16 mouse cellular contexts compared by ENCODE assay signal in the genomic region with DNA sequence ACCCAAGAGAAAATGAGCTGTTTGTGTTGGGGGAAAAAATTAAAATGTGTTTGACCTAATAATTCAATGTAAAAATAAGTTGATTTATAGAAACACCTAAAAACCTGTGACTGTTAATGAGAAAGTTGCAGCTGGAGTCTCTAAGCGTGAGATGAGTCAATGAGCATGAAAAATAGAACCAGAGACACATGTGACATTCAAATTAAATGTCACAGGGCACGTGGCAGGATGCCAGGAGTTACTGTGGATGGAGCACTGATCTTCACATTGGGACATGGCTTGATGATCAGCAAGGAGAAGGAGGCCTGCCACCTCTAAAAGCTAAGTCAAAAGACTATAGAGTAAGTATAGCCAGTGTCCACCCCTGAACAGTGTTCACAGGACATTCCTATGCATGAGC.
DNase-seq lines count a peak whose midpoint lies in the region; TF ChIP-seq lines count a peak whose summit lies in the region.
"Had no signal": no experiment of that assay in that cellular context is flagged by ENCODE, and none has a peak within 500 bp of the region (broad histone marks: within the 10 kb centered on the region; RNA-seq: fewer than 3 reads in every experiment).

No protein-coding gene starts in this region.

- DNase-seq in gastrocnemius, adult 2 months, result peak; percentile 46
- no peak for DNase-seq in gastrocnemius, postnatal 25 days
- peak in 1 of 2 experiments; percentile 69 for DNase-seq in spleen, adult 2 months (ENCODE audit: low read depth in 1 of 2, low spot score in 2 of 2)
- no peak for DNase-seq in spleen, adult 18-20 months
- DNase-seq in adipocyte (ENCODE audit: low spot score), result peak; percentile 39
- no peak for DNase-seq in retina, postnatal 1 day
- no peak for DNase-seq in urinary bladder, postnatal 4 days (ENCODE audit: low spot score in 2 of 2)
- DNase-seq: cerebellum, adult 11-12 months; cerebellum, postnatal 36 days; forebrain, postnatal 0 days; heart, postnatal 10 days; thymus, postnatal 36 days had no signal

- H3K4me1 ChIP-seq in spleen, adult 2 months (ENCODE audit: control insufficient read depth, insufficient read depth, insufficient read length), result peaks cover 19% of the 10 kb centered on the region; the same call in 1 of the 2 replicates
- H3K4me1 ChIP-seq: hindbrain, embryonic 12.5 days; liver, embryonic 15.5 days had no signal

- intact Hi-C loops in gastrocnemius, adult 2 months (cut with DNase I), result no loop called here

- no peaks in the 10 kb centered on the region for H3K27me3 ChIP-seq in spleen, adult 2 months (ENCODE audit: control insufficient read depth, insufficient read depth, low read length)
- H3K27me3 ChIP-seq: embryonic facial prominence, embryonic 15.5 days; hindbrain, embryonic 12.5 days; liver, embryonic 15.5 days had no signal

- no peak overlapping the region for H3K27ac ChIP-seq in gastrocnemius, adult 2 months
- peak overlapping the region; percentile 14; the same call in 1 of the 2 replicates for H3K27ac ChIP-seq in spleen, adult 2 months (ENCODE audit: insufficient read depth, low read length)
- H3K27ac ChIP-seq: embryonic facial prominence, embryonic 15.5 days; hindbrain, embryonic 12.5 days; liver, embryonic 15.5 days had no signal

- WGBS in spleen, adult 2 months, result 42% methylated on average over 2 of the region's 2 CpGs

- no peaks in the 10 kb centered on the region for H3K36me3 ChIP-seq in spleen, adult 2 months (ENCODE audit: control insufficient read depth, insufficient read depth, low read length)
- H3K36me3 ChIP-seq: embryonic facial prominence, embryonic 15.5 days; G1E; hindbrain, embryonic 12.5 days; liver, embryonic 15.5 days had no signal

- H3K4me3 ChIP-seq in gastrocnemius, adult 2 months, result no peak overlapping the region
- no peak overlapping the region for H3K4me3 ChIP-seq in spleen, adult 2 months (ENCODE audit: extremely low read depth, insufficient read depth, insufficient read length)
- H3K4me3 ChIP-seq: embryonic facial prominence, embryonic 15.5 days; hindbrain, embryonic 12.5 days; liver, embryonic 15.5 days had no signal

- TF ChIP-seq POLR2A in spleen, adult 2 months (IDR thresholded peaks at IDR 0.05; ENCODE audit: low read depth, low read length), result no peak

- no peak for TF ChIP-seq CTCF in gastrocnemius, adult 2 months (IDR thresholded peaks at IDR 0.05)
- TF ChIP-seq CTCF in spleen, adult 2 months (IDR thresholded peaks at IDR 0.05; ENCODE audit: extremely low read depth, insufficient read depth, insufficient read length, insufficient replicate concordance), result no peak

Comparison
In these comparisons a context has a peak if more than half of its experiments do, and no peak if none do; other contexts are left out.
1. DNase-seq: peak in gastrocnemius, adult 2 months (single experiment) and adipocyte (single experiment); none in gastrocnemius, postnatal 25 days (single experiment), spleen, adult 18-20 months (0 of 2), retina, postnatal 1 day (single experiment) and urinary bladder, postnatal 4 days (0 of 2).